Mouse (Mus musculus): Measurements from ENCODE around the gene Fau.
A peak's percentile ranks its signal among the peaks of the same experiment; 100 is the strongest.

Gene Fau

GRCm38 (mm10) chr19:6057313-6058096, at the start of gene Fau, which contains the start of gene Mrpl49:
TSS of gene Fau (plus strand) at chr19:6057844.
TSS of gene Mrpl49 (minus strand) at chr19:6057785.
- peak; percentile 61; the same call in 1 of the 2 replicates for TF ChIP-seq GATA4 (IDR thresholded peaks at IDR 0.05; ENCODE audit: insufficient replicate concordance, low read length)

DNA sequence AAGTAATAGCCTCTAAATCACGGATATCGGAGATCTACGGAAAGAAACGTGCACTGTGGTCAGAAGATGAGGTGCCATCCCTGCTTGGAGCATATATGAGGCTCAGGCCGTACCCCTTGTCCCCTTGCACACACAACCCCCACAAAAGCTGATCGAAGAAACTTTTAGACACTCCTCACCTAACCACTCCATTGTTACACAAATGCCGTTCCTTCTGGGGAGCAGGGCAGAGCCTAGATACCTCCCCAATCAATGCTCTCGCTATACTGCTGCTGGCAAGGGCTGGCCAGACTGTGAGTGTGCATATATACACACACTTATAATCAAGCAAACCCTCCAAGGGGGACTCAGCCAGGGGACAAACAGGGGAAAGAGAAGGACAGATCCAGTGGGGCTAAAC, 48.5 kb upstream of the Fau start:
- TF ChIP-seq GATA4 (IDR thresholded peaks at IDR 0.05; ENCODE audit: insufficient replicate concordance, low read length): no peak

DNA sequence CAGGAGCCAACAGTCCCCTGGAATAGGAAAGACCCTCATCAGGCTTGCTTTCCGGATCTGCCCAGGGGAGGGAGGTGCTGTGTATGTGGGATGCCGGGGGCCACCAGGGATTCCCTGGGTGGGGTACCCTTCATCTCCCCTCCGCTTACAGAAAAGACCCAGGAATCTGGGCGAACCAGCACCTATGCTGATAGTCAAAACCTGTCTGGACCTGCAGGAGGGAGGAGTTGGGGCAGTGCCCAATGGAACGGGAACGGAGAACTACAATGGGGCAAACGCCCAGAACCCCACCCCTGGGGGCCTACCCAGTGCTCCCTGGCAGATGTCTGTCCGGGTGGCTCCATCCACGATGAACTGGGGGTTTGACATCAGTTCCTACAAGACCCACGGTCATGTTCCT, 44.0 kb upstream of the Fau start:
- TF ChIP-seq GATA4 (IDR thresholded peaks at IDR 0.05; ENCODE audit: insufficient replicate concordance, low read length): no peak

GRCm38 (mm10) chr19:6014991-6015510, 42.6 kb upstream of the Fau start:
- TF ChIP-seq GATA4 (IDR thresholded peaks at IDR 0.05; ENCODE audit: insufficient replicate concordance, low read length): peak; percentile 18; the same call in 1 of the 2 replicates

GRCm38 (mm10) chr19:6015511-6016315, 41.9 kb upstream of the Fau start, which contains the start of gene Capn1:
TSS of gene Capn1 (minus strand) at chr19:6015897.
- no peak for TF ChIP-seq GATA4 (IDR thresholded peaks at IDR 0.05; ENCODE audit: insufficient replicate concordance, low read length)

- TF ChIP-seq GATA4 (IDR thresholded peaks at IDR 0.05; ENCODE audit: insufficient replicate concordance, low read length): no peak
Observed at GRCm38 (mm10) chr19:6016532-6016931, 41.1 kb upstream of the Fau start.

DNA sequence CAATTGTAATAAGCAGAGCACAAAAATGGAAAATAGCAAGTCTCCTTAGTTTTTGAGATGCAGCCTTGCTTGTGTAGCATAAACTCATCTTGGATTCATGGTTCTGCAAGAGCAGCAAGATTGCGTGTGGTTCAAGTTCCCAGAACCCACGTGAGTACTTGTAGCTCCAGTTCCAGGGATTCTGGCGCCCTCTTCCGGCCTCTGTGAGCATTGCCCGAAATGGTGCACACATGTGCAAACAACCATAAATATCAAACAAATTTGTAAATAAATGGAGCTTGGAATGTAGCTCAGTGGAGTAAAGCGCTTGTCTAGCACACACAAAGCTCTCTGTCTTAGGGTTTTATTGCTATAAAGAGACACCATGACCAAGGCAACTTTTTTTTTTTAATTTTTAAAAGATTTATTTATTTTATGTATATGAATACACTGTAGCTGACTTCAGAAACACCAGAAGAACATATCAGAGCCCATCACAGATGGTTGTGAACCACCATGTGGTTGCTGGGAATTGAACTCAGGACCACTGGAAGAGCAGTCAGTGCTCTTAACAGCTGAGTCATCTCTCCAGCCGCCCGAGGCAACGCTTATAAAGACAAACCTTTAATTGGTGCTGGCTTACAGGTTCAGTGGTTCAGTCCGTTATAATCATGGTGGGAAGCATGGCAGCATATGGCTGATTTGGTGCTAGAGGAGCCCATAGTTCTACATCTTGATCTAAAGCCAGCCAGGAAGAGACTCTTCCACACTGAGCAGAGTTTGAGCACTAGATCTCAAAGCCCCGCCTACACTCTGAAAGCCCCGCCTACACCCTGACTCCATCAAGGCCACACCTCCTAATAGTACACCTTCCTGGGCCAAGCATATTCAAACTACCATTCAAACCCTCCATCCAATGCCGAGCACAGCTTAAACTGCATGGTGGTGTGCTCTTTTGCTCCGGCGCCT, 39.2 kb upstream of the Fau start:
- no peak for TF ChIP-seq GATA4 (IDR thresholded peaks at IDR 0.05; ENCODE audit: insufficient replicate concordance, low read length)

GRCm38 (mm10) chr19:6020276-6020675, 37.4 kb upstream of the Fau start:
- TF ChIP-seq GATA4 (IDR thresholded peaks at IDR 0.05; ENCODE audit: insufficient replicate concordance, low read length): no peak

DNA sequence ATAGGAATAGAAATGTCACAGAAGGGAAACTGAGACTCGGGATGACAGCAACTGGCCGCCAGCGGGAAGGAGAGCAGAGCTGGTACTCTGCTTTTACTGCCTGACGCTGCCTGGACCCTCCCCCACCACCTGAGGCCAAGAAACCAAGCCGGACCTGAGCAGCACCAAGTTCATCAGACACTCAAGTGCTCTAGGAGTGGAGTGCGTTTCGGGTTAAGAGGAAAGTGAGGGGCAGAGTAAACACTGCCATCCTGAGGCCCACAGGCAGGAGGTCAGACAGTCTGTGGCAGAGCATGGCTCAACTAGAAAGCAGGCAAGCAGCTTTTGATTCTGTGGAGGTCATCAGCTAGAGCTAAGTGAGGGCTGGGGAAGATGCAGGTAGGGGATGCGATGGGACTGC, 34.6 kb upstream of the Fau start:
- no peak for TF ChIP-seq GATA4 (IDR thresholded peaks at IDR 0.05; ENCODE audit: insufficient replicate concordance, low read length)

DNA sequence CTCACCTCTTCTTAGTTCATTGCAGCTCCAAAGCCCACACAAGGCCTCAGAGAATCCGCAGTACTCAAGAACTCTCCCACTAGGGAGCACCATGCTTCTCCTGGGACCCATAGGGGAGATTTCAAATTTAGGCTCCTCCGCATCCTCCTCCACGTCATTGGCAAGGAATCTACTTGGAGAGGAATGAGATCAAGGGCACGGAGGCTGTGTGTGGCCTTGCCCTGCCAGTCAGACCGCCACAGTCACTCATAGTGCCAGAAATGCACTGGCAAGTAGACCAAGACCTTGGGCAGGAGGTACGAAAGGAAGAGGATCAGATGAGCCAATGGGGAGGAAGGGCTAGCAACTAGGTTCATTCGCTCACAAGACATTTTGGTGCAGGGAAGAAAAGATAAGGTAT, 33.7 kb upstream of the Fau start:
- TF ChIP-seq GATA4 (IDR thresholded peaks at IDR 0.05; ENCODE audit: insufficient replicate concordance, low read length): no peak

GRCm38 (mm10) chr19:6028991-6029390, 28.7 kb upstream of the Fau start:
- TF ChIP-seq GATA4 (IDR thresholded peaks at IDR 0.05; ENCODE audit: insufficient replicate concordance, low read length): no peak

DNA sequence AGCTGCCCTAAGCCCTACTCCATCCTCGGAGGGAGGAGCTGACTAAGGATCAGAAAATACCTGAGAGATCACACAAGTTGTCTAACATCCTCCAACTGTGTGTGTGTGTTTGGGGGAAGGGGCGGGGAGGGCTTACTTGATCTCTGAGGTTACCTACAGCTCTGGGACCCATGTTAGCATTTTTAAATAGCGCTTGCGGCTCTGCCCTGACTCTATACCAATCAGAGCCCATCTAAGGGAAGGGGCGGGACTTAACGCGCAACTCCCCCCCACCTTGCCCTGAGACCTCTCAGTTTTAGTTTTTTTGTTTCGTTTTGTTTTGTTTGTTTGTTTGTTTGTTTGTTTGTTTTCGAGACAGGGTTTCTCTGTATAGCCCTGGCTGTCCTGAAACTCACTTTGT, 28.2 kb upstream of the Fau start:
- TF ChIP-seq GATA4 (IDR thresholded peaks at IDR 0.05; ENCODE audit: insufficient replicate concordance, low read length): no peak

DNA sequence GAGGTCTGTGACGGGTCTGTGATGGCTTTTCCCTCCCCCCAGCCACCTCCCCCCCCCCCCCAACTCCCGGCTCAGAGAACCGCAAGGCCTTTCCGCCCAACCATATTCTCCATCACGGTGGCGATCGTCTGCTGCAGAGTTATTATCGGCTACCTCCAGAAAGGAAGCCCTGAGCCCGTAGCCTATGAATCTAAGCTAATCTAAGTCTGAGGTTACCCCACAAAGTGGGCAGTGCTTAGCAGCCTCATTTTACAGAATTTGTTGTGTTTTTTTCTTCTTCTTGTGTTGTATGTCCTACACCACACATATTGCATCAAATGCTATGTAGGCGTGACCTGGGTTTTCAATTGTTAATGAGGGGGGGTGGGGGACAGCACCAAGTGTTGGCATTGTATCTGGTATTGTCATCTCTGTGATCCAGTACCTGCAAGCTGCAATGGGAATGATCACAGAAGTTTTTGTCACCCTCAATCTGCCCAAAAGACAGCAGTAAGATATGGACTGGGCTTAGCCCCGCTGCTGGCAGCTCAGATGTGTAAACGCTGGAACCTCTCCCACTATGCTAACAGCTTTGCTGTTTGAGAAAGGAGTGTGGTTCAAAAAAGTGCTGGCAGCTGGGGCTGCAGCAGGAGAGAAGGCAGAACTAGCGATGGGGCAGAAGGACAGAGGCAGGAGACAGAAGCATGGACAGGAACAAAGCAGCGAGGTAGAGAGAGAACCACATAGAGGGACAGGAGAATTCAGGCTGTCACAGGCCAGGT, 26.9 kb upstream of the Fau start:
- TF ChIP-seq GATA4 (IDR thresholded peaks at IDR 0.05; ENCODE audit: insufficient replicate concordance, low read length): no peak

GRCm38 (mm10) chr19:6035966-6036585, 21.6 kb upstream of the Fau start:
- peak; percentile 25; the same call in 1 of the 2 replicates for TF ChIP-seq GATA4 (IDR thresholded peaks at IDR 0.05; ENCODE audit: insufficient replicate concordance, low read length)

Measured in liver, adult (tissue).